Mouse (Mus musculus): ENCODE data around the gene Slc25a38. TPM values are rescaled to one million over a fixed set of nuclear protein-coding genes. Genes with fewer than 3 reads are reported as not detected.
A peak's percentile ranks its signal among the peaks of the same experiment; 100 is the strongest.

Gene Slc25a38
- total and polyA plus RNA-seq, 3 experiments, result 38.8 to 59.8 (median 39.1) TPM

GRCm38 (mm10) chr9:120111156-120111945, 1.2 kb downstream of the Slc25a38 start:
- ATAC-seq (ENCODE audit: extremely low read depth, insufficient number of reproducible peaks, low FRiP score, poor library complexity, severe bottlenecking), result no peak
- peaks cover 18% of the 10 kb centered on the region for H3K36me3 ChIP-seq (replicated peaks)
- H3K4me3 ChIP-seq (ENCODE audit: low read depth, low read length), result peak overlapping the region; percentile 85
- no peak for TF ChIP-seq GATA2 (IDR thresholded peaks at IDR 0.05; ENCODE audit: borderline replicate concordance, low read depth, low read length)
- TF ChIP-seq CTCF (IDR thresholded peaks at IDR 0.05; ENCODE audit: low read depth, low read length), result no peak
- no peak for TF ChIP-seq TAL1 (conservative IDR thresholded peaks at IDR 0.05; ENCODE audit: low read depth, low read length)
- TF ChIP-seq GATA1 (IDR thresholded peaks at IDR 0.05; ENCODE audit: borderline replicate concordance, low read length), result no peak
- no peak for TF ChIP-seq POLR2AphosphoS5 (IDR thresholded peaks at IDR 0.05; ENCODE audit: insufficient replicate concordance, low read depth, low read length)
- DNase-seq (ENCODE audit: low spot score), result no peak
- H3K9me3 ChIP-seq (replicated peaks), result no peaks in the 10 kb centered on the region
- peaks cover 53% of the 10 kb centered on the region for H3K4me1 ChIP-seq (ENCODE audit: insufficient read depth, low read depth, low read length)
- H3K27me3 ChIP-seq (ENCODE audit: insufficient read depth, low read length), result no peaks in the 10 kb centered on the region

- Histone ChIP-seq H3K9me3 (replicated peaks) (no peaks in the 10 kb centered on the region), H3K4me1 (ENCODE audit: insufficient read depth, low read depth, low read length) (peaks cover 64% of the 10 kb centered on the region), H3K27me3 (ENCODE audit: insufficient read depth, low read length) (no peaks in the 10 kb centered on the region), H3K36me3 (replicated peaks) (peaks cover 29% of the 10 kb centered on the region), H3K4me3 (ENCODE audit: low read depth, low read length) (peak overlapping the region; percentile 68; the same call in 1 of the 2 replicates)
- peak; percentile 19 for ATAC-seq (ENCODE audit: extremely low read depth, insufficient number of reproducible peaks, low FRiP score, poor library complexity, severe bottlenecking)
- TF ChIP-seq TAL1 (conservative IDR thresholded peaks at IDR 0.05; ENCODE audit: low read depth, low read length) (peak; percentile 78), GATA2 (IDR thresholded peaks at IDR 0.05; ENCODE audit: borderline replicate concordance, low read depth, low read length) (no peak)
- DNase-seq (ENCODE audit: low spot score), result no peak
Measured at GRCm38 (mm10) chr9:120112472-120112871, 2.3 kb downstream of the Slc25a38 start.

DNA sequence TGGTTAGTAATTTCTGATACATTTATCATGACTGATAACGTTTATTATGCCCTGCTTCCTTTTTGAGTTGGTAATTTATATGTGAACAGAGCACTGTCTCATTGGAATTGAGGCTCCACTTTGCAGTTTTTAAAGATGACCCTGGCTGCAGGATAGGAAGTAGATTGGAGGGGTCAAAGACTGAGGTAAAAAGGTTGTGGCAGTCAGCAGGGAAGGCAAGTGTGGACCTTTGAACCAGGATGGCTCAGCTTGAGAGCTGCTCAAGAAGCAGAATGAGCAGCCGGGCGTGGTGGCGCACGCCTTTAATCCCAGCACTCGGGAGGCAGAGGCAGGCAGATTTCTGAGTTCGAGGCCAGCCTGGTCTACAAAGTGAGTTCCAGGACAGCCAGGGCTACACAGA, 3.3 kb downstream of the Slc25a38 start:
- TF ChIP-seq CTCF (IDR thresholded peaks at IDR 0.05; ENCODE audit: low read depth, low read length) (no peak), GATA1 (IDR thresholded peaks at IDR 0.05; ENCODE audit: borderline replicate concordance, low read length) (no peak), GATA2 (IDR thresholded peaks at IDR 0.05; ENCODE audit: borderline replicate concordance, low read depth, low read length) (no peak), POLR2AphosphoS5 (IDR thresholded peaks at IDR 0.05; ENCODE audit: insufficient replicate concordance, low read depth, low read length) (no peak), TAL1 (conservative IDR thresholded peaks at IDR 0.05; ENCODE audit: low read depth, low read length) (no peak)
- Histone ChIP-seq H3K36me3 (replicated peaks) (peaks cover 39% of the 10 kb centered on the region), H3K4me3 (ENCODE audit: low read depth, low read length) (peak overlapping the region; percentile 68; the same call in 1 of the 2 replicates), H3K4me1 (ENCODE audit: insufficient read depth, low read depth, low read length) (peaks cover 74% of the 10 kb centered on the region), H3K27me3 (ENCODE audit: insufficient read depth, low read length) (no peaks in the 10 kb centered on the region), H3K9me3 (replicated peaks) (no peaks in the 10 kb centered on the region)
- DNase-seq (ENCODE audit: low spot score) (no peak), ATAC-seq (ENCODE audit: extremely low read depth, insufficient number of reproducible peaks, low FRiP score, poor library complexity, severe bottlenecking) (no peak)

DNA sequence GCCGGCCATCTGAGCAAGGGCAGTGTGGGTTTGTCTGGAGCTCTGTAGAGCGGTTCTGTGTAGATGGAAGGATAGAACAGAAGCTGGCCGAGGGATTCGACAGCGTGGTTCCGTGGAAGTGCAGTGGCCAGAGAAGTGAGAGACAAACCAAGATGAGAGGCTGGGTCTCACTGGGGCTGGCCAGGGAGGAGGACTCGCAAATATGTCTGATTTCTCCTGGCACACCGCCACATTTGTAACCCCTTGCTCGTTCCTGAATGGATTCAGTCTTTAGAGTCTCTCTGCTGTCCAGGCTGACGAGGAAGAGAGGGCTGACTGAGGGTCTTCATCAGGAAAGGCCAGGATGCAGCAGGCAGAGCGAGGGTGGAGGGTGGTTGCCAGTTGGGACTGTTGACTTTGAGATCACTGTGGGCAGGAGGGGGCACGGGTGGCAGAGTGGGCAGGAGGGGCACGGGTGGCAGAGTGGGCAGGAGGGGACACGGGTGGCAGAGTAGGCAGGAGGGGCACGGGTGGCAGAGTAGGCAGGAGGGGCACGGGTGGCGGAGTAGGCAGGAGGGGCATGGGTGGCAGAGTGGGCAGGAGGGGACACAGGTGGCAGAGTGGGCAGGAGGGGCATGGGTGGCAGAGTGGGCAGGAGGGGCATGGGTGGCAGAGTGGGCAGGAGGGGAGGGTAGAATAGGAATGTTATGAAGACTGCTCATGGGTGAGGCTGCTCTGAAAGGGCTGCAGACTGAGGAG, 4.0 kb downstream of the Slc25a38 start:
- ATAC-seq (ENCODE audit: extremely low read depth, insufficient number of reproducible peaks, low FRiP score, poor library complexity, severe bottlenecking), result no peak
- DNase-seq (ENCODE audit: low spot score), result no peak
- TF ChIP-seq GATA2 (IDR thresholded peaks at IDR 0.05; ENCODE audit: borderline replicate concordance, low read depth, low read length) (no peak), TAL1 (conservative IDR thresholded peaks at IDR 0.05; ENCODE audit: low read depth, low read length) (no peak), GATA1 (IDR thresholded peaks at IDR 0.05; ENCODE audit: borderline replicate concordance, low read length) (no peak), CTCF (IDR thresholded peaks at IDR 0.05; ENCODE audit: low read depth, low read length) (no peak), POLR2AphosphoS5 (IDR thresholded peaks at IDR 0.05; ENCODE audit: insufficient replicate concordance, low read depth, low read length) (no peak)
- H3K4me3 ChIP-seq (ENCODE audit: low read depth, low read length), result peak overlapping the region; percentile 68
- H3K27me3 ChIP-seq (ENCODE audit: insufficient read depth, low read length), result no peaks in the 10 kb centered on the region
- H3K4me1 ChIP-seq (ENCODE audit: insufficient read depth, low read depth, low read length), result peaks cover 80% of the 10 kb centered on the region
- no peaks in the 10 kb centered on the region for H3K9me3 ChIP-seq (replicated peaks)
- peaks cover 46% of the 10 kb centered on the region for H3K36me3 ChIP-seq (replicated peaks)

DNA sequence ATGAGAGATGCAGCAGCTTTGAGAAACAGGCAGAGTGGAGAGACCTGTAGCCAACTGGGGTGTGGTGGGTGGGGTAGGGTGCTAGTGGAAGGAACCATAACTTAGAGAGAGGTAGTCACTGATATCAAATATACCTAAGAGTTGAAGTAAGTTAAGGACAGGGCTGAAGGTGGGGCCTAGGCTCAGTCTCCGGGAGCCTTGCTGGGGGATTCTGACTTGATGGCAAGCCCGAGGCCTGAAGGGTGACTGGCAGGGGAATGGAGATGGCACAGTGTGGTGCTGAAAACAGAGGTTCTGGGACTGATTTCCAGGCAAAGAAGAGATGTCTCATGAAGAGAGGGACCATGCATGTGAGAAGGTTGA, 4.6 kb downstream of the Slc25a38 start:
- peak overlapping the region; percentile 68; the same call in 1 of the 2 replicates for H3K4me3 ChIP-seq (ENCODE audit: low read depth, low read length)
- peaks cover 86% of the 10 kb centered on the region for H3K4me1 ChIP-seq (ENCODE audit: insufficient read depth, low read depth, low read length)
- TF ChIP-seq CTCF (IDR thresholded peaks at IDR 0.05; ENCODE audit: low read depth, low read length), result no peak
- TF ChIP-seq GATA2 (IDR thresholded peaks at IDR 0.05; ENCODE audit: borderline replicate concordance, low read depth, low read length), result no peak
- no peak for TF ChIP-seq TAL1 (conservative IDR thresholded peaks at IDR 0.05; ENCODE audit: low read depth, low read length)
- TF ChIP-seq GATA1 (IDR thresholded peaks at IDR 0.05; ENCODE audit: borderline replicate concordance, low read length), result no peak
- TF ChIP-seq POLR2AphosphoS5 (IDR thresholded peaks at IDR 0.05; ENCODE audit: insufficient replicate concordance, low read depth, low read length), result no peak
- no peaks in the 10 kb centered on the region for H3K9me3 ChIP-seq (replicated peaks)
- no peaks in the 10 kb centered on the region for H3K27me3 ChIP-seq (ENCODE audit: insufficient read depth, low read length)
- peaks cover 51% of the 10 kb centered on the region for H3K36me3 ChIP-seq (replicated peaks)
- no peak for ATAC-seq (ENCODE audit: extremely low read depth, insufficient number of reproducible peaks, low FRiP score, poor library complexity, severe bottlenecking)
- DNase-seq (ENCODE audit: low spot score), result no peak

GRCm38 (mm10) chr9:120115580-120115979, 5.4 kb downstream of the Slc25a38 start:
- ATAC-seq (ENCODE audit: extremely low read depth, insufficient number of reproducible peaks, low FRiP score, poor library complexity, severe bottlenecking) (peak; percentile 71), DNase-seq (ENCODE audit: low spot score) (peak; percentile 75)
- Histone ChIP-seq H3K9me3 (replicated peaks) (no peaks in the 10 kb centered on the region), H3K4me3 (ENCODE audit: low read depth, low read length) (peak overlapping the region; percentile 68; the same call in 1 of the 2 replicates), H3K27me3 (ENCODE audit: insufficient read depth, low read length) (no peaks in the 10 kb centered on the region), H3K4me1 (ENCODE audit: insufficient read depth, low read depth, low read length) (peaks cover 91% of the 10 kb centered on the region), H3K36me3 (replicated peaks) (peaks cover 60% of the 10 kb centered on the region)
- TF ChIP-seq TAL1 (conservative IDR thresholded peaks at IDR 0.05; ENCODE audit: low read depth, low read length) (peak; percentile 82), GATA1 (IDR thresholded peaks at IDR 0.05; ENCODE audit: borderline replicate concordance, low read length) (no peak)

Data from G1E (cell line).